In the genomic region with DNA sequence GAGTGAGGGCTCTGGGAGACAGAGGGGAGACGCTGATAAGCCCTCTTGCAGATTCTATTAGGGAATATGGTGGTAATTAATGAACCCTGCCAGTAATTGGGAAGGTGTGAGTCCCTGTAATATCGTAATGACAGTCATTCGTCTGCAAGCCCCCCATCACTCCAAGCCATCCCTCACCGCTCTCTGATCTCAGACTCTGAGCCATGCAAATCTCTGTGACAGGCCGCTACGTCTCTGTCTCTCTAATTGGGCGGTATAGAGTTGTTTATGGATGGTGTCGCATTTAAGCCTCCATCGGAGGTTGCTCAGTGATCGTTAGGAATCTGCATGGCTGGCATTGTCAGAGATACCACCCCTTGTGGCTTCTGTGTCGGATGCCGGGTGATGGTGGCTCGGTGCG, we compare ENCODE assay signal across 17 mouse cellular contexts.
DNase-seq lines count a peak whose midpoint lies in the region; ATAC-seq lines count a peak whose summit lies in the region.
"Had no signal": no experiment of that assay in that cellular context is flagged by ENCODE, and none has a peak within 500 bp of the region (broad histone marks: within the 10 kb centered on the region; RNA-seq: fewer than 3 reads in every experiment).

No protein-coding gene starts in this region.

- H3K9ac ChIP-seq in hindbrain, embryonic 14.5 days, result no peak overlapping the region
- no peak overlapping the region for H3K9ac ChIP-seq in hindbrain, embryonic 11.5 days (ENCODE audit: low read depth, low read length)
- no peak overlapping the region for H3K9ac ChIP-seq in midbrain, embryonic 15.5 days
- no peak overlapping the region for H3K9ac ChIP-seq in hindbrain, embryonic 15.5 days
- H3K9ac ChIP-seq in intestine, embryonic 16.5 days (ENCODE audit: low read depth, low read length), result no peak overlapping the region
- H3K9ac ChIP-seq: forebrain, embryonic 13.5 days; heart, embryonic 12.5 days had no signal

- peaks cover 26% of the 10 kb centered on the region for H3K4me1 ChIP-seq in hindbrain, embryonic 14.5 days (replicated peaks; ENCODE audit: control insufficient read depth, insufficient read depth, low read length)
- no peaks in the 10 kb centered on the region for H3K4me1 ChIP-seq in hindbrain, embryonic 11.5 days (replicated peaks; ENCODE audit: control insufficient read depth, insufficient read depth, low read length)
- H3K4me1 ChIP-seq in midbrain, embryonic 15.5 days, result peaks cover 20% of the 10 kb centered on the region
- H3K4me1 ChIP-seq in midbrain, embryonic 10.5 days, result peaks cover 18% of the 10 kb centered on the region
- peaks cover 11% of the 10 kb centered on the region for H3K4me1 ChIP-seq in hindbrain, embryonic 15.5 days (replicated peaks)
- H3K4me1 ChIP-seq in intestine, embryonic 16.5 days (ENCODE audit: control insufficient read depth, insufficient read depth, low read length), result no peaks in the 10 kb centered on the region; the same call in 1 of the 2 replicates
- H3K4me1 ChIP-seq: heart, embryonic 12.5 days had no signal

- DNase-seq in hindbrain, embryonic 14.5 days (ENCODE audit: low spot score), result no peak
- no peak for DNase-seq in hindbrain, embryonic 11.5 days (ENCODE audit: low spot score)
- no peak for DNase-seq in midbrain, embryonic 10.5 days (ENCODE audit: low spot score)
- DNase-seq in layer of hippocampus, postnatal 10 days (ENCODE audit: low spot score in 2 of 2), result no peak
- DNase-seq: adrenal gland, adult 2 months; adrenal gland, postnatal 25 days; cerebellum, adult 2 months; cerebellum, postnatal 10 days; gastrocnemius, adult 2 months; gastrocnemius, postnatal 25 days had no signal

- 0 out of 2 replicates have a peak overlapping the region, but pooled peaks have one; percentile 20 for H3K27ac ChIP-seq in hindbrain, embryonic 14.5 days
- no peak overlapping the region for H3K27ac ChIP-seq in hindbrain, embryonic 11.5 days (ENCODE audit: low read depth, low read length)
- H3K27ac ChIP-seq in midbrain, embryonic 15.5 days, result no peak overlapping the region
- no peak overlapping the region for H3K27ac ChIP-seq in midbrain, embryonic 10.5 days (replicated peaks)
- H3K27ac ChIP-seq in hindbrain, embryonic 15.5 days (replicated peaks), result no peak overlapping the region
- no peak overlapping the region for H3K27ac ChIP-seq in intestine, embryonic 16.5 days (ENCODE audit: low read length)
- H3K27ac ChIP-seq: embryonic facial prominence, embryonic 10.5 days; forebrain, embryonic 13.5 days had no signal

- H3K9me3 ChIP-seq in hindbrain, embryonic 14.5 days (ENCODE audit: control insufficient read depth, low read length), result no peaks in the 10 kb centered on the region
- H3K9me3 ChIP-seq in hindbrain, embryonic 11.5 days (ENCODE audit: control insufficient read depth, low read length), result no peaks in the 10 kb centered on the region
- no peaks in the 10 kb centered on the region for H3K9me3 ChIP-seq in midbrain, embryonic 15.5 days
- no peaks in the 10 kb centered on the region for H3K9me3 ChIP-seq in midbrain, embryonic 10.5 days (replicated peaks)
- H3K9me3 ChIP-seq in hindbrain, embryonic 15.5 days, result no peaks in the 10 kb centered on the region
- no peaks in the 10 kb centered on the region for H3K9me3 ChIP-seq in intestine, embryonic 16.5 days (ENCODE audit: control insufficient read depth, low read length)
- H3K9me3 ChIP-seq: embryonic facial prominence, embryonic 10.5 days; forebrain, embryonic 13.5 days; heart, embryonic 12.5 days had no signal

- no peak for ATAC-seq in hindbrain, embryonic 14.5 days (ENCODE audit: low FRiP score)
- no peak for ATAC-seq in hindbrain, embryonic 11.5 days (ENCODE audit: low FRiP score)
- peak; percentile 59; the same call in 1 of the 2 replicates for ATAC-seq in midbrain, embryonic 15.5 days (replicated peaks)
- no peak; the same call in 1 of the 2 replicates for ATAC-seq in hindbrain, embryonic 15.5 days (ENCODE audit: low FRiP score, low read depth)
- ATAC-seq in intestine, embryonic 16.5 days, result no peak
- ATAC-seq: forebrain, embryonic 13.5 days had no signal

- H3K27me3 ChIP-seq in hindbrain, embryonic 14.5 days (ENCODE audit: control insufficient read depth, insufficient read depth, low read length), result no peaks in the 10 kb centered on the region
- H3K27me3 ChIP-seq in hindbrain, embryonic 11.5 days (ENCODE audit: control insufficient read depth, insufficient read depth, low read length), result no peaks in the 10 kb centered on the region
- no peaks in the 10 kb centered on the region for H3K27me3 ChIP-seq in midbrain, embryonic 15.5 days (replicated peaks)
- no peaks in the 10 kb centered on the region for H3K27me3 ChIP-seq in midbrain, embryonic 10.5 days (ENCODE audit: low read depth, poor library complexity, severe bottlenecking)
- H3K27me3 ChIP-seq in hindbrain, embryonic 15.5 days, result no peaks in the 10 kb centered on the region
- H3K27me3 ChIP-seq in intestine, embryonic 16.5 days (replicated peaks; ENCODE audit: control insufficient read depth, insufficient read depth, low read length), result no peaks in the 10 kb centered on the region
- H3K27me3 ChIP-seq: CH12.LX; heart, embryonic 12.5 days had no signal

- WGBS in hindbrain, embryonic 14.5 days, result 31% methylated on average over 14 of the region's 14 CpGs
- 64% methylated on average over 14 of the region's 14 CpGs for WGBS in hindbrain, embryonic 11.5 days
- 37% methylated on average over 14 of the region's 14 CpGs for WGBS in midbrain, embryonic 15.5 days
- 81% methylated on average over 14 of the region's 14 CpGs for WGBS in midbrain, embryonic 10.5 days
- 31% methylated on average over 14 of the region's 14 CpGs for WGBS in hindbrain, embryonic 15.5 days
- 66% methylated on average over 14 of the region's 14 CpGs for WGBS in intestine, embryonic 16.5 days

- no peaks in the 10 kb centered on the region for H3K36me3 ChIP-seq in hindbrain, embryonic 14.5 days (replicated peaks; ENCODE audit: control insufficient read depth, insufficient read depth)
- H3K36me3 ChIP-seq in hindbrain, embryonic 11.5 days (ENCODE audit: control insufficient read depth, insufficient read depth, low read length), result no peaks in the 10 kb centered on the region
- H3K36me3 ChIP-seq in midbrain, embryonic 15.5 days (replicated peaks), result no peaks in the 10 kb centered on the region
- H3K36me3 ChIP-seq in midbrain, embryonic 10.5 days, result no peaks in the 10 kb centered on the region
- no peaks in the 10 kb centered on the region for H3K36me3 ChIP-seq in hindbrain, embryonic 15.5 days
- no peaks in the 10 kb centered on the region for H3K36me3 ChIP-seq in intestine, embryonic 16.5 days (ENCODE audit: control insufficient read depth, insufficient read depth, low read length)
- H3K36me3 ChIP-seq: embryonic facial prominence, embryonic 10.5 days; heart, embryonic 12.5 days had no signal

- no peak overlapping the region for H3K4me2 ChIP-seq in hindbrain, embryonic 14.5 days (replicated peaks)
- H3K4me2 ChIP-seq in hindbrain, embryonic 11.5 days (replicated peaks; ENCODE audit: low read depth, low read length), result no peak overlapping the region
- no peak overlapping the region for H3K4me2 ChIP-seq in midbrain, embryonic 15.5 days
- 0 out of 2 replicates have a peak overlapping the region, but pooled peaks have one; percentile 1 for H3K4me2 ChIP-seq in hindbrain, embryonic 15.5 days
- H3K4me2 ChIP-seq in intestine, embryonic 16.5 days (ENCODE audit: low read depth, low read length), result no peak overlapping the region
- H3K4me2 ChIP-seq: forebrain, embryonic 13.5 days; heart, embryonic 12.5 days had no signal

- no peak overlapping the region for H3K4me3 ChIP-seq in hindbrain, embryonic 14.5 days (replicated peaks; ENCODE audit: low read length)
- H3K4me3 ChIP-seq in hindbrain, embryonic 11.5 days (ENCODE audit: low read depth, low read length), result no peak overlapping the region
- no peak overlapping the region for H3K4me3 ChIP-seq in midbrain, embryonic 15.5 days
- H3K4me3 ChIP-seq in midbrain, embryonic 10.5 days, result no peak overlapping the region
- no peak overlapping the region for H3K4me3 ChIP-seq in hindbrain, embryonic 15.5 days
- H3K4me3 ChIP-seq in intestine, embryonic 16.5 days (ENCODE audit: low read length), result no peak overlapping the region
- H3K4me3 ChIP-seq: embryonic facial prominence, embryonic 10.5 days; forebrain, embryonic 13.5 days; gastrocnemius, adult 2 months; heart, embryonic 12.5 days had no signal
